Mouse (Mus musculus) liver, embryonic 12.5 days (tissue): ENCODE results near the gene Agtpbp1. TPM values are rescaled to one million over a fixed set of nuclear protein-coding genes. Genes with fewer than 3 reads are reported as not detected.

Experiments
- ATAC-seq: fragments of 200-750 bp; cut with Nextera tagmentation; 2 replicates; pipeline ENCODE4 v1.8.0; 2017; ENCODE audit warnings: moderate number of reproducible peaks, mild to moderate bottlenecking, moderate library complexity
- H3K27ac ChIP-seq: fragments of 300-500 bp; sonication (generic); 2 replicates; pipeline ENCODE4 v1.5.1; 2016; ENCODE audit warnings: mild to moderate bottlenecking
- H3K27me3 ChIP-seq: fragments of 300-500 bp; sonication (generic); replicated peaks from 2 replicates; pipeline ENCODE4 v1.6.1; 2016; ENCODE audit warnings: mild to moderate bottlenecking, moderate library complexity
- H3K36me3 ChIP-seq: fragments of 300-500 bp; sonication (generic); 2 replicates; pipeline ENCODE4 v1.6.1; 2016; ENCODE audit warnings: mild to moderate bottlenecking, moderate library complexity
- H3K4me1 ChIP-seq: fragments of 300-500 bp; sonication (generic); 2 replicates; pipeline ENCODE4 v1.6.1; 2016
- H3K4me2 ChIP-seq: fragments of 300-500 bp; sonication (generic); 2 replicates; pipeline ENCODE4 v1.6.1; 2016; ENCODE audit warnings: mild to moderate bottlenecking, moderate library complexity
- H3K4me3 ChIP-seq: fragments of 300-500 bp; sonication (generic); 2 replicates; pipeline ENCODE4 v1.5.1; 2016; ENCODE audit warnings: mild to moderate bottlenecking, moderate library complexity
- H3K9ac ChIP-seq: fragments of 300-500 bp; sonication (generic); 2 replicates; pipeline ENCODE4 v1.6.1; 2016; ENCODE audit warnings: mild to moderate bottlenecking, moderate library complexity
- H3K9me3 ChIP-seq: fragments of 300-500 bp; sonication (generic); replicated peaks from 2 replicates; pipeline ENCODE4 v1.6.1; 2016; ENCODE audit warnings: mild to moderate bottlenecking, moderate library complexity
- WGBS: fragments of 180-500 bp; shearing (Covaris S2); methylation state at CpG from one replicate; pipeline ENCODE4 v1.1.7; 2016; ENCODE audit not compliant: insufficient replicate concordance; 5-methylcytosine and 5-hydroxymethylcytosine counted together
- polyA plus RNA-seq: library from polyadenylated mRNA; unstranded; fragments of >200 nt; fragmentation: Nextera tagmentation; extraction: Ambion mirVana; gene quantifications from 2 replicates; pipeline ENCODE4 v1.2.1, GENCODE M21; 2016

The Agtpbp1 gene
- polyA plus RNA-seq, 1 experiment from 2014 or later, result 12.1 TPM

DNA sequence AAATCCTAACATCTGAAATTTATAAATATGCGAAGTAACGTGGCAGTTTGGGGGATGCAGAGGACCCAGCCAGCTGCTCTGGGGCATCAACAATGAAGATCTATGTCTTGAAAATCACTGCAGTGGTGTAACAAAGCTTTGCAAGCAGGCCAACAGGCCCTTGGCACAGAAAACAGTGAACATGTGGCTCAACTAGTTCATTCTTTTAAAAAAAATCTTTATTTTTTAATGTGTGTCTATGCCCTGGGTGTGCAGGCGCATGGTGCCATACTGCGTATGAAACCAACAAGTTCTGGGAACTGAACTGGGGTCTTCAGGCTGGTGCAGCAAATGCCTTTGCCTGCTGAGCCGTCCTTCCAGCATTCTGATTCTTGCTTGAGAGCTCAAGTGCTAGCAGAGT is 32.7 kb downstream of the Agtpbp1 start:
- no peak for ATAC-seq

DNA sequence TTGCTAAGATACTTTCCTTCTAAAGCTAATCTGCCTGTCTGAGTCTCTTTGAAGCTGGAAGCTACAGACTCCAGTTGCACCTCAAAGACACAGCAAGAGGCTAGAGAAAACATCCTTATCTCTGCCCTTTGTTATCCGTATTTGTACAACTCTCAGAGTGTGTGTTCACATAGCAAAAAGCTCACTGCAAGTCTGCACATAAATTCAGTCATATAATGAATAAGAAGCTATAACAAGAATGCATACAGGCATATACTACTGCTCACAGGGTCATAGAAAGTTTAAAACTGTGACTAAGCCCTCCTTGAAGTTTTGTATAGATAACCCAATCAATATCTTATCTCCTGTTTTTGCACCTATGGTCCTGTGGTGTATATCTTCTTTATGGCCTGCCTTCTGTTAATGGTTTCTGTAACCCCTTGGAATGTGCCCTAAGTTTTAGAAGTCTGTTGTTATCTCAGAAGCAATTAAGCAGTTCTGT is 35.7 kb downstream of the Agtpbp1 start:
- 8% methylated on average over 1 of the region's 1 CpGs for WGBS

More for the DNA sequence above, 32.7 kb downstream of the Agtpbp1 start:
- no peaks in the 10 kb centered on the region for H3K27me3 ChIP-seq
- no peaks in the 10 kb centered on the region for H3K36me3 ChIP-seq
- no peak overlapping the region for H3K4me3 ChIP-seq
- 86% methylated on average over 5 of the region's 5 CpGs for WGBS
- H3K27ac ChIP-seq, result no peak overlapping the region
- no peak overlapping the region for H3K9ac ChIP-seq
- H3K4me1 ChIP-seq, result peaks cover 69% of the 10 kb centered on the region
- no peaks in the 10 kb centered on the region for H3K9me3 ChIP-seq
- no peak overlapping the region for H3K4me2 ChIP-seq

GRCm38 (mm10) chr13:59547716-59548115 is 37.3 kb downstream of the Agtpbp1 start:
- H3K9ac ChIP-seq, result no peak overlapping the region
- H3K4me2 ChIP-seq, result no peak overlapping the region
- peaks cover 60% of the 10 kb centered on the region for H3K4me1 ChIP-seq
- 81% methylated on average over 4 of the region's 4 CpGs for WGBS
- H3K9me3 ChIP-seq, result no peaks in the 10 kb centered on the region
- H3K27ac ChIP-seq, result no peak overlapping the region
- ATAC-seq, result no peak
- H3K4me3 ChIP-seq, result no peak overlapping the region
- no peaks in the 10 kb centered on the region for H3K27me3 ChIP-seq
- no peaks in the 10 kb centered on the region for H3K36me3 ChIP-seq

More for the DNA sequence above, 35.7 kb downstream of the Agtpbp1 start:
- H3K27ac ChIP-seq, result peak overlapping the region; percentile 45
- H3K9me3 ChIP-seq, result no peaks in the 10 kb centered on the region
- H3K9ac ChIP-seq, result no peak overlapping the region
- H3K27me3 ChIP-seq, result no peaks in the 10 kb centered on the region
- ATAC-seq, result peak; percentile 62
- peak overlapping the region; percentile 14 for H3K4me2 ChIP-seq
- H3K4me1 ChIP-seq, result peaks cover 62% of the 10 kb centered on the region
- no peak overlapping the region for H3K4me3 ChIP-seq
- no peaks in the 10 kb centered on the region for H3K36me3 ChIP-seq

DNA sequence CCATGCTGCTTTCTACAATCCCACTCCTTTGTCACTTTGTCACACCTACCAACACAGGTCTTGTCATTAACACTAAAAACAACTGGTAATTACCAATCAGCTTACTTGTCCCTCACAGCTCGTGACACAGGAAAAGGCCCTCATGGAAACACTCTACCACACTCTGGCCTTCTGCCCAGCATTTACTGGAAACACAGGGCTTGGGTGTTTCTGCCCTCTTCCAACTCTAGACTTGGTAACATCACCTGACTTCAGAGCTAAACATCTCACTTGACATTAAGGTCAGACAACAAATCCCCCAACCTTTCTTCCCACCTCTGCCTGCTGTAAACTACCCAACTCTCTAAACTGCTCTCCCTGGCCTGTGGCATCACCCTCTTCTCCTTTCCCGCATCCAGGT is 37.9 kb downstream of the Agtpbp1 start:
- Histone ChIP-seq H3K36me3 (no peaks in the 10 kb centered on the region), H3K4me2 (no peak overlapping the region), H3K27me3 (no peaks in the 10 kb centered on the region), H3K4me1 (peaks cover 60% of the 10 kb centered on the region), H3K27ac (no peak overlapping the region), H3K4me3 (no peak overlapping the region), H3K9me3 (no peaks in the 10 kb centered on the region), H3K9ac (no peak overlapping the region)
- WGBS, result 76% methylated on average over 2 of the region's 2 CpGs
- ATAC-seq, result no peak

DNA sequence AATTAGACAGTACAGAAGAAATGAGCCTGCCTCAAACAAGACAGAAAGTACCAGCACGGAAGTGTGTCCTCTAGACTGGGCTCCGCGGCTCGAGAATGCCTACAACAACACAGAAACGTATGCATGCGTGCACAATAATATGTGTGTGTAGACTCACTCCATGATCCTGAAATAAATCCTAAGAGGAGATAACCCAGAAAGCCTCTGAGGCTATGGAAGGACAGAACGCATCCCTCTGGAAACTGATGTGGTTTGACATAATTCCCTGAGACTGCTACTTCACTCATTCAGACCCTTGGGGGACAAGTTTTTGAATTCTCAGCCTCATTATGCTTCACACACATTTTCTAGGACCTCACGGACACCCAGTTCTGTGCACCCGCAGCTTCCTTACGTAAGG is 42.6 kb downstream of the Agtpbp1 start:
- 89% methylated on average over 10 of the region's 10 CpGs for WGBS
- Histone ChIP-seq H3K9ac (no peak overlapping the region), H3K9me3 (no peaks in the 10 kb centered on the region), H3K36me3 (peaks cover 8% of the 10 kb centered on the region), H3K4me3 (no peak overlapping the region), H3K4me1 (peaks cover 21% of the 10 kb centered on the region), H3K27ac (no peak overlapping the region), H3K4me2 (no peak overlapping the region), H3K27me3 (no peaks in the 10 kb centered on the region)
- ATAC-seq, result no peak

- ATAC-seq, result no peak
- H3K4me1 ChIP-seq, result peaks cover 11% of the 10 kb centered on the region
- 75% methylated on average over 5 of the region's 5 CpGs for WGBS
- H3K4me2 ChIP-seq, result no peak overlapping the region
- no peaks in the 10 kb centered on the region for H3K27me3 ChIP-seq
- no peaks in the 10 kb centered on the region for H3K9me3 ChIP-seq
- H3K9ac ChIP-seq, result no peak overlapping the region
- H3K4me3 ChIP-seq, result no peak overlapping the region
- H3K36me3 ChIP-seq, result peaks cover 20% of the 10 kb centered on the region
- H3K27ac ChIP-seq, result no peak overlapping the region
Measured at GRCm38 (mm10) chr13:59540030-59540429, 45.0 kb downstream of the Agtpbp1 start.

GRCm38 (mm10) chr13:59538661-59539060 is 46.4 kb downstream of the Agtpbp1 start:
- Histone ChIP-seq H3K9ac (no peak overlapping the region), H3K9me3 (no peaks in the 10 kb centered on the region)
- WGBS, result 86% methylated on average over 5 of the region's 5 CpGs

GRCm38 (mm10) chr13:59536631-59537030 is 48.4 kb downstream of the Agtpbp1 start:
- H3K27me3 ChIP-seq, result no peaks in the 10 kb centered on the region
- ATAC-seq, result no peak
- no peak overlapping the region for H3K9ac ChIP-seq
- H3K27ac ChIP-seq, result no peak overlapping the region
- H3K4me3 ChIP-seq, result no peak overlapping the region
- H3K4me2 ChIP-seq, result no peak overlapping the region
- H3K4me1 ChIP-seq, result peaks cover 4% of the 10 kb centered on the region; the same call in 1 of the 2 replicates
- H3K36me3 ChIP-seq, result peaks cover 48% of the 10 kb centered on the region
- H3K9me3 ChIP-seq, result no peaks in the 10 kb centered on the region
- WGBS, result 77% methylated on average over 2 of the region's 2 CpGs

More at GRCm38 (mm10) chr13:59538661-59539060, 46.4 kb downstream of the Agtpbp1 start:
- Histone ChIP-seq H3K4me2 (no peak overlapping the region), H3K27me3 (no peaks in the 10 kb centered on the region), H3K4me3 (no peak overlapping the region), H3K4me1 (peaks cover 4% of the 10 kb centered on the region; the same call in 1 of the 2 replicates), H3K36me3 (peaks cover 29% of the 10 kb centered on the region), H3K27ac (no peak overlapping the region)
- ATAC-seq, result no peak

DNA sequence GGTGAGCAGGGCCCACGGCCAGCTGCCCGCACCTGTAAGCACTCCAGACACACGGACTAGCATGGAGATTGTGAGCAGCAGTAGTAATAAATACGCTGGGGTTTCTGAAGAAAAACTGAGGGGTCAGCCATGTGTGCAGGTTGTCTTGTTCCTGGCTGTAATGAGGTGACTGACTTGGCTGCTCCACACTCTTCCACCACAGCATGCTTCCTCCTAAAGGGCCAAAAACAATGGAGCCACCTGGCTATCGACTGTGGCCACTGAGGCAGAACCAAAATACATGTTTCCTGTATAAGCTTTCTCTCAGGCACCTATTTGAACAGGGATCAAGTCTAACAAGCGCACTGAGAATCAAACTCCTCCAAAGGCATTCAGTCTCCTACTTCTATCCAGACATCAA is 49.3 kb downstream of the Agtpbp1 start:
- no peaks in the 10 kb centered on the region for H3K27me3 ChIP-seq
- no peak overlapping the region for H3K4me2 ChIP-seq
- WGBS, result 77% methylated on average over 6 of the region's 6 CpGs
- H3K27ac ChIP-seq, result no peak overlapping the region
- peaks cover 4% of the 10 kb centered on the region; the same call in 1 of the 2 replicates for H3K4me1 ChIP-seq
- H3K9ac ChIP-seq, result no peak overlapping the region
- no peak overlapping the region for H3K4me3 ChIP-seq
- no peak for ATAC-seq
- H3K9me3 ChIP-seq, result no peaks in the 10 kb centered on the region
- H3K36me3 ChIP-seq, result peaks cover 54% of the 10 kb centered on the region

GRCm38 (mm10) chr13:59534301-59534700 is 50.7 kb downstream of the Agtpbp1 start:
- ATAC-seq, result no peak
- no peak overlapping the region for H3K9ac ChIP-seq
- WGBS, result 83% methylated on average over 4 of the region's 4 CpGs
- no peaks in the 10 kb centered on the region for H3K9me3 ChIP-seq
- peaks cover 55% of the 10 kb centered on the region for H3K36me3 ChIP-seq
- 0 out of 2 replicates have a peak, but pooled peaks cover 4% of the 10 kb centered on the region for H3K4me1 ChIP-seq
- H3K4me2 ChIP-seq, result no peak overlapping the region
- H3K4me3 ChIP-seq, result no peak overlapping the region
- no peaks in the 10 kb centered on the region for H3K27me3 ChIP-seq
- no peak overlapping the region for H3K27ac ChIP-seq

- no peak overlapping the region for H3K4me2 ChIP-seq
- H3K27ac ChIP-seq, result no peak overlapping the region
- H3K4me1 ChIP-seq, result no peaks in the 10 kb centered on the region
- no peak overlapping the region for H3K4me3 ChIP-seq
- H3K9me3 ChIP-seq, result no peaks in the 10 kb centered on the region
- 77% methylated on average over 6 of the region's 6 CpGs for WGBS
- H3K36me3 ChIP-seq, result peaks cover 56% of the 10 kb centered on the region
- no peak for ATAC-seq
- no peak overlapping the region for H3K9ac ChIP-seq
- H3K27me3 ChIP-seq, result no peaks in the 10 kb centered on the region
Measured at GRCm38 (mm10) chr13:59533331-59533730, 51.7 kb downstream of the Agtpbp1 start.

- H3K9me3 ChIP-seq, result no peaks in the 10 kb centered on the region
- no peaks in the 10 kb centered on the region for H3K4me1 ChIP-seq
- 67% methylated on average over 2 of the region's 2 CpGs for WGBS
- no peak overlapping the region for H3K4me2 ChIP-seq
- H3K4me3 ChIP-seq, result no peak overlapping the region
- no peak for ATAC-seq
- no peaks in the 10 kb centered on the region for H3K27me3 ChIP-seq
- H3K27ac ChIP-seq, result no peak overlapping the region
- H3K9ac ChIP-seq, result no peak overlapping the region
- peaks cover 70% of the 10 kb centered on the region for H3K36me3 ChIP-seq
Measured at GRCm38 (mm10) chr13:59531203-59531602, 53.8 kb downstream of the Agtpbp1 start.

DNA sequence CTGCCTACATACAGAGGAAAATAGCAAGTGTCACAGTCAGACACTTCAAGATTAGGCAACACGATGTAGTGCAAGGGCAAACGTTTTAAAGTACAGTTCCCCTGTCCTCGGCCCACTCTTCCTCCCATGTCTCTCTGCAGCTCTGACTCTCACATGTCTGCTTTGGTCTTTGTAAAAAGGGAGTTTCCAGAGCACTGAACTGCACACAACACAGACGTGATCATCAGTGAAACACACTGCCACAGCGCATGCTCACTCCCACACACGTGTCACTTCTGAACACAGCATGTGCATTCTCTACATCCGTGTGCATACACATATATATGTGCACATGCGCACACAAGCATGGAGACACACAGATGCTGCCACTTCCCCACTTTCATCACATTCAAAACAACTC is 54.5 kb downstream of the Agtpbp1 start:
- 80% methylated on average over 8 of the region's 8 CpGs for WGBS
- H3K4me2 ChIP-seq, result no peak overlapping the region
- H3K27ac ChIP-seq, result no peak overlapping the region
- no peaks in the 10 kb centered on the region for H3K4me1 ChIP-seq
- no peak for ATAC-seq
- H3K36me3 ChIP-seq, result peaks cover 68% of the 10 kb centered on the region
- H3K4me3 ChIP-seq, result no peak overlapping the region
- no peaks in the 10 kb centered on the region for H3K9me3 ChIP-seq
- no peak overlapping the region for H3K9ac ChIP-seq
- H3K27me3 ChIP-seq, result no peaks in the 10 kb centered on the region
